Mouse (Mus musculus) forebrain, embryonic 10.5 days (tissue): ENCODE results near the gene B4galnt1. TPM values are rescaled to one million over a fixed set of nuclear protein-coding genes. Genes with fewer than 3 reads are reported as not detected.
"Not testable (repeated sequence)": the region's sequence is repeated elsewhere in the genome, so short reads cannot be mapped to it uniquely, and the experiment has no call there.

ENCODE experiments used
- DNase-seq: peaks from one replicate; pipeline ENCODE4 v3.0.0-alpha.2; 2017; ENCODE audit warnings: low spot score; ENCODE audit errors: extremely low spot score
- H3K27ac ChIP-seq: fragments of 300-500 bp; sonication (generic); 2 replicates; pipeline ENCODE4 v1.5.1; 2016; ENCODE audit warnings: mild to moderate bottlenecking
- H3K27me3 ChIP-seq: fragments of 300-500 bp; sonication (generic); 2 replicates; pipeline ENCODE4 v1.6.1; 2016; ENCODE audit warnings: mild to moderate bottlenecking; ENCODE audit not compliant: poor library complexity, severe bottlenecking
- H3K36me3 ChIP-seq: fragments of 300-500 bp; sonication (generic); replicated peaks from 2 replicates; pipeline ENCODE4 v1.6.1; 2016; ENCODE audit warnings: mild to moderate bottlenecking, moderate library complexity
- H3K4me1 ChIP-seq: fragments of 300-500 bp; sonication (generic); 2 replicates; pipeline ENCODE4 v1.6.1; 2016
- H3K4me3 ChIP-seq: fragments of 300-500 bp; sonication (generic); 2 replicates; pipeline ENCODE4 v1.5.1; 2016; ENCODE audit warnings: mild to moderate bottlenecking, moderate library complexity
- H3K9me3 ChIP-seq: fragments of 300-500 bp; sonication (generic); 2 replicates; pipeline ENCODE4 v1.6.1; 2016; ENCODE audit warnings: mild to moderate bottlenecking, moderate library complexity
- WGBS: fragments of 180-500 bp; shearing (Covaris S2); methylation state at CpG from one replicate; pipeline ENCODE4 v1.1.7; 2016; 5-methylcytosine and 5-hydroxymethylcytosine counted together
- polyA plus RNA-seq: library from polyadenylated mRNA; unstranded; fragments of >200 nt; fragmentation: Nextera tagmentation; extraction: Ambion mirVana; gene quantifications from 2 replicates; pipeline ENCODE4 v1.2.1, GENCODE M21; 2016

The B4galnt1 gene
- polyA plus RNA-seq, 1 experiment from 2014 or later = 4.0 TPM

- WGBS = under 1% methylated on average over 43 of the region's 46 CpGs
- H3K4me1 ChIP-seq = peaks cover 84% of the 10 kb centered on the region
- peak overlapping the region; percentile 95 for H3K27ac ChIP-seq
- peaks cover 35% of the 10 kb centered on the region for H3K27me3 ChIP-seq
- DNase-seq = peak; percentile 88
- peaks cover 57% of the 10 kb centered on the region for H3K36me3 ChIP-seq
- peaks cover 5% of the 10 kb centered on the region; the same call in 1 of the 2 replicates for H3K9me3 ChIP-seq
- H3K4me3 ChIP-seq = peak overlapping the region; percentile 90
Observed at GRCm38 (mm10) chr10:127188465-127189115, 23.6 kb downstream of the B4galnt1 start.

GRCm38 (mm10) chr10:127189116-127189650, 24.2 kb downstream of the B4galnt1 start:
- under 1% methylated on average over 26 of the region's 26 CpGs for WGBS
- Histone ChIP-seq H3K4me1 (peaks cover 80% of the 10 kb centered on the region), H3K9me3 (peaks cover 5% of the 10 kb centered on the region; the same call in 1 of the 2 replicates), H3K4me3 (peak overlapping the region; percentile 90), H3K36me3 (peaks cover 56% of the 10 kb centered on the region), H3K27me3 (peaks cover 29% of the 10 kb centered on the region), H3K27ac (peak overlapping the region; percentile 95)
- no peak for DNase-seq

GRCm38 (mm10) chr10:127189651-127190381, 24.8 kb downstream of the B4galnt1 start, which contains the start of gene Arhgef25:
Gene Arhgef25 (minus strand): TSS chr10:127190083.
- DNase-seq = peak; percentile 72
- Histone ChIP-seq H3K27me3 (peaks cover 23% of the 10 kb centered on the region), H3K36me3 (peaks cover 53% of the 10 kb centered on the region), H3K9me3 (peaks cover 5% of the 10 kb centered on the region; the same call in 1 of the 2 replicates), H3K4me3 (peak within 1 kb of the TSS; percentile 90), H3K27ac (peak within 1 kb of the TSS; percentile 95), H3K4me1 (peaks cover 80% of the 10 kb centered on the region)
- 2% methylated on average over 35 of the region's 35 CpGs for WGBS

GRCm38 (mm10) chr10:127190398-127191190, 25.6 kb downstream of the B4galnt1 start:
- peaks cover 46% of the 10 kb centered on the region for H3K36me3 ChIP-seq
- H3K27ac ChIP-seq = peak overlapping the region; percentile 95
- H3K27me3 ChIP-seq = peaks cover 15% of the 10 kb centered on the region
- peaks cover 5% of the 10 kb centered on the region; the same call in 1 of the 2 replicates for H3K9me3 ChIP-seq
- no peak for DNase-seq
- H3K4me3 ChIP-seq = peak overlapping the region; percentile 90
- WGBS = 28% methylated on average over 14 of the region's 14 CpGs
- H3K4me1 ChIP-seq = peaks cover 79% of the 10 kb centered on the region

GRCm38 (mm10) chr10:127191191-127192056, 26.4 kb downstream of the B4galnt1 start:
- peak overlapping the region; percentile 90 for H3K4me3 ChIP-seq
- H3K36me3 ChIP-seq = peaks cover 40% of the 10 kb centered on the region
- H3K4me1 ChIP-seq = peaks cover 87% of the 10 kb centered on the region
- H3K9me3 ChIP-seq = peaks cover 5% of the 10 kb centered on the region; the same call in 1 of the 2 replicates
- H3K27me3 ChIP-seq = peaks cover 10% of the 10 kb centered on the region
- DNase-seq = no peak
- 0 out of 2 replicates have a peak overlapping the region, but pooled peaks have one; percentile 95 for H3K27ac ChIP-seq
- WGBS = 77% methylated on average over 19 of the region's 19 CpGs

GRCm38 (mm10) chr10:127192057-127192328, 27.0 kb downstream of the B4galnt1 start:
- not testable (repeated sequence) for H3K9me3 ChIP-seq, DNase-seq, H3K4me3 ChIP-seq, H3K27ac ChIP-seq
- peaks cover 10% of the 10 kb centered on the region for H3K27me3 ChIP-seq
- H3K36me3 ChIP-seq = peaks cover 34% of the 10 kb centered on the region
- 84% methylated on average over 1 of the region's 1 CpGs for WGBS
- peaks cover 88% of the 10 kb centered on the region for H3K4me1 ChIP-seq

GRCm38 (mm10) chr10:127193011-127193410, 28.0 kb downstream of the B4galnt1 start:
- Histone ChIP-seq H3K4me1 (peaks cover 83% of the 10 kb centered on the region), H3K27ac (0 out of 2 replicates have a peak overlapping the region, but pooled peaks have one; percentile 11)
- no peak for DNase-seq

GRCm38 (mm10) chr10:127194428-127195327, 29.7 kb downstream of the B4galnt1 start:
- peaks cover 57% of the 10 kb centered on the region for H3K36me3 ChIP-seq
- peak; percentile 61 for DNase-seq

More at GRCm38 (mm10) chr10:127193011-127193410, 28.0 kb downstream of the B4galnt1 start:
- Histone ChIP-seq H3K36me3 (peaks cover 40% of the 10 kb centered on the region), H3K4me3 (peak overlapping the region; percentile 2; the same call in 1 of the 2 replicates), H3K27me3 (peaks cover 10% of the 10 kb centered on the region), H3K9me3 (no peaks in the 10 kb centered on the region)
- 93% methylated on average over 9 of the region's 9 CpGs for WGBS

GRCm38 (mm10) chr10:127195328-127196129, 30.5 kb downstream of the B4galnt1 start, which contains the start of gene Dtx3:
Gene Dtx3 (minus strand): TSS chr10:127195728.
- WGBS = 0% methylated on average over 42 of the region's 47 CpGs
- H3K27ac ChIP-seq = peak within 1 kb of the TSS; percentile 99
- peak within 1 kb of the TSS; percentile 94 for H3K4me3 ChIP-seq
- H3K27me3 ChIP-seq = peaks cover 10% of the 10 kb centered on the region
- H3K4me1 ChIP-seq = peaks cover 58% of the 10 kb centered on the region
- peaks cover 65% of the 10 kb centered on the region for H3K36me3 ChIP-seq
- DNase-seq = peak; percentile 81
- H3K9me3 ChIP-seq = no peaks in the 10 kb centered on the region

More at GRCm38 (mm10) chr10:127194428-127195327, 29.7 kb downstream of the B4galnt1 start:
- Histone ChIP-seq H3K27me3 (peaks cover 10% of the 10 kb centered on the region), H3K9me3 (no peaks in the 10 kb centered on the region), H3K4me1 (peaks cover 66% of the 10 kb centered on the region), H3K4me3 (peak overlapping the region; percentile 94), H3K27ac (peak overlapping the region; percentile 99)
- WGBS = 27% methylated on average over 22 of the region's 22 CpGs

- peak overlapping the region; percentile 99 for H3K27ac ChIP-seq
- H3K36me3 ChIP-seq = peaks cover 63% of the 10 kb centered on the region
- H3K9me3 ChIP-seq = no peaks in the 10 kb centered on the region
- WGBS = 2% methylated on average over 5 of the region's 5 CpGs
- H3K27me3 ChIP-seq = peaks cover 1% of the 10 kb centered on the region; the same call in 1 of the 2 replicates
- peaks cover 49% of the 10 kb centered on the region for H3K4me1 ChIP-seq
- peak overlapping the region; percentile 94 for H3K4me3 ChIP-seq
- DNase-seq = peak; percentile 53
Observed at GRCm38 (mm10) chr10:127196392-127196791, 31.4 kb downstream of the B4galnt1 start.
